Mouse (Mus musculus): ENCODE data around the gene Gm40193. TPM values are rescaled to one million over a fixed set of nuclear protein-coding genes. Genes with fewer than 3 reads are reported as not detected.

Gm40193 gene
- polyA plus RNA-seq, 1 experiment from 2014 or later = not detected

- Histone ChIP-seq H3K4me3 (no peak overlapping the region), H3K4me1 (no peaks in the 10 kb centered on the region), H3K9me3 (no peaks in the 10 kb centered on the region), H3K27me3 (replicated peaks; ENCODE audit: low read depth, poor library complexity, severe bottlenecking) (no peaks in the 10 kb centered on the region), H3K36me3 (replicated peaks) (no peaks in the 10 kb centered on the region), H3K27ac (replicated peaks) (no peak overlapping the region)
- 85% methylated on average over 6 of the region's 6 CpGs for WGBS
- DNase-seq (ENCODE audit: low spot score) = no peak
Observed at GRCm38 (mm10) chr11:70489684-70490083, 43.1 kb downstream of the Gm40193 start.

GRCm38 (mm10) chr11:70489138-70489537 lies 43.6 kb downstream of the Gm40193 start:
- whole genome bisulfite sequencing = 88% methylated on average over 3 of the region's 3 CpGs
- no peaks in the 10 kb centered on the region for H3K27me3 ChIP-seq (replicated peaks; ENCODE audit: low read depth, poor library complexity, severe bottlenecking)
- no peaks in the 10 kb centered on the region for H3K4me1 ChIP-seq
- H3K9me3 ChIP-seq = no peaks in the 10 kb centered on the region
- no peak for DNase-seq (ENCODE audit: low spot score)
- H3K27ac ChIP-seq (replicated peaks) = no peak overlapping the region
- no peak overlapping the region for H3K4me3 ChIP-seq
- H3K36me3 ChIP-seq (replicated peaks) = no peaks in the 10 kb centered on the region

GRCm38 (mm10) chr11:70487816-70488215 lies 44.9 kb downstream of the Gm40193 start:
- H3K36me3 ChIP-seq (replicated peaks) = no peaks in the 10 kb centered on the region
- 56% methylated on average over 4 of the region's 4 CpGs for WGBS

GRCm38 (mm10) chr11:70485498-70485897 lies 47.2 kb downstream of the Gm40193 start:
- H3K9me3 ChIP-seq = no peaks in the 10 kb centered on the region

More at GRCm38 (mm10) chr11:70487816-70488215, 44.9 kb downstream of the Gm40193 start:
- no peak for DNase-seq (ENCODE audit: low spot score)
- Histone ChIP-seq H3K4me3 (no peak overlapping the region), H3K27ac (replicated peaks) (no peak overlapping the region), H3K9me3 (no peaks in the 10 kb centered on the region), H3K4me1 (no peaks in the 10 kb centered on the region), H3K27me3 (replicated peaks; ENCODE audit: low read depth, poor library complexity, severe bottlenecking) (no peaks in the 10 kb centered on the region)

More at GRCm38 (mm10) chr11:70485498-70485897, 47.2 kb downstream of the Gm40193 start:
- no peaks in the 10 kb centered on the region for H3K36me3 ChIP-seq (replicated peaks)
- H3K27ac ChIP-seq (replicated peaks) = no peak overlapping the region
- H3K4me1 ChIP-seq = no peaks in the 10 kb centered on the region
- H3K27me3 ChIP-seq (replicated peaks; ENCODE audit: low read depth, poor library complexity, severe bottlenecking) = no peaks in the 10 kb centered on the region
- no peak overlapping the region for H3K4me3 ChIP-seq
- no peak for DNase-seq (ENCODE audit: low spot score)
- WGBS = 65% methylated on average over 2 of the region's 2 CpGs

Other genes starting within 250 kb of the Gm40193 start
- gene Alox12e, start 210.3 kb downstream of the Gm40193 start, polyA plus RNA-seq (2016; fragmentation: Nextera tagmentation; extraction: Ambion mirVana) = not detected in 2 replicates
- 0.11 and 0.29 TPM in 2 replicates for gene Alox15, start 180.9 kb downstream of the Gm40193 start, polyA plus RNA-seq (2016; fragmentation: Nextera tagmentation; extraction: Ambion mirVana)
- 60.7 and 62.0 TPM in 2 replicates for gene Pelp1, start 122.9 kb downstream of the Gm40193 start, polyA plus RNA-seq (2016; fragmentation: Nextera tagmentation; extraction: Ambion mirVana)
- 28.4 and 29.4 TPM in 2 replicates for gene Arrb2, start 100.3 kb downstream of the Gm40193 start, polyA plus RNA-seq (2016; fragmentation: Nextera tagmentation; extraction: Ambion mirVana)
- 44.1 TPM in 2 replicates for gene Med11, start 81.0 kb downstream of the Gm40193 start, polyA plus RNA-seq (2016; fragmentation: Nextera tagmentation; extraction: Ambion mirVana)
- gene Zmynd15, start 73.5 kb downstream of the Gm40193 start, polyA plus RNA-seq (2016; fragmentation: Nextera tagmentation; extraction: Ambion mirVana) = 0.16 and 0.45 TPM in 2 replicates
- 0.39 and 0.65 TPM in 2 replicates for gene Cxcl16, start 73.0 kb downstream of the Gm40193 start, polyA plus RNA-seq (2016; fragmentation: Nextera tagmentation; extraction: Ambion mirVana)
- gene Tm4sf5, start 27.7 kb downstream of the Gm40193 start, polyA plus RNA-seq (2016; fragmentation: Nextera tagmentation; extraction: Ambion mirVana) = 0.35 and 0.77 TPM in 2 replicates
- not detected in 2 replicates for gene Vmo1, start 18.3 kb downstream of the Gm40193 start, polyA plus RNA-seq (2016; fragmentation: Nextera tagmentation; extraction: Ambion mirVana)
- gene Gltpd2, start 13.7 kb downstream of the Gm40193 start, polyA plus RNA-seq (2016; fragmentation: Nextera tagmentation; extraction: Ambion mirVana) = 0.43 and 0.44 TPM in 2 replicates
- gene Psmb6, start 7.6 kb downstream of the Gm40193 start, polyA plus RNA-seq (2016; fragmentation: Nextera tagmentation; extraction: Ambion mirVana) = 1,123 and 1,132 TPM in 2 replicates
- gene Pld2, start 7.1 kb upstream of the Gm40193 start, polyA plus RNA-seq (2016; fragmentation: Nextera tagmentation; extraction: Ambion mirVana) = 3.2 and 3.7 TPM in 2 replicates
- gene Mink1, start 29.9 kb upstream of the Gm40193 start, polyA plus RNA-seq (2016; fragmentation: Nextera tagmentation; extraction: Ambion mirVana) = 14.6 and 15.2 TPM in 2 replicates
- not detected in 2 replicates for gene 4930544D05Rik, start 82.9 kb upstream of the Gm40193 start, polyA plus RNA-seq (2016; fragmentation: Nextera tagmentation; extraction: Ambion mirVana)
- gene Chrne, start 86.3 kb upstream of the Gm40193 start, polyA plus RNA-seq (2016; fragmentation: Nextera tagmentation; extraction: Ambion mirVana) = not detected in 2 replicates
- 0.26 and 0.76 TPM in 2 replicates for gene Gp1ba, start 106.2 kb upstream of the Gm40193 start, polyA plus RNA-seq (2016; fragmentation: Nextera tagmentation; extraction: Ambion mirVana)
- gene Rnf167, start 114.3 kb upstream of the Gm40193 start, polyA plus RNA-seq (2016; fragmentation: Nextera tagmentation; extraction: Ambion mirVana) = 89.7 and 91.9 TPM in 2 replicates
- 135 and 137 TPM in 2 replicates for gene Slc25a11, start 114.5 kb upstream of the Gm40193 start, polyA plus RNA-seq (2016; fragmentation: Nextera tagmentation; extraction: Ambion mirVana)
- gene Pfn1, start 121.7 kb upstream of the Gm40193 start, polyA plus RNA-seq (2016; fragmentation: Nextera tagmentation; extraction: Ambion mirVana) = 2,153 and 2,165 TPM in 2 replicates
- 72.9 and 88.4 TPM in 2 replicates for gene Eno3, start 124.3 kb upstream of the Gm40193 start, polyA plus RNA-seq (2016; fragmentation: Nextera tagmentation; extraction: Ambion mirVana)
- gene Spag7, start 136.5 kb upstream of the Gm40193 start, polyA plus RNA-seq (2016; fragmentation: Nextera tagmentation; extraction: Ambion mirVana) = 181 and 185 TPM in 2 replicates
- gene Camta2, start 155.2 kb upstream of the Gm40193 start, polyA plus RNA-seq (2016; fragmentation: Nextera tagmentation; extraction: Ambion mirVana) = 10.5 and 10.9 TPM in 2 replicates
- gene Inca1, start 167.2 kb upstream of the Gm40193 start, polyA plus RNA-seq (2016; fragmentation: Nextera tagmentation; extraction: Ambion mirVana) = 0.69 and 0.99 TPM in 2 replicates
- 1.6 and 2.0 TPM in 2 replicates for gene Kif1c, start 167.6 kb upstream of the Gm40193 start, polyA plus RNA-seq (2016; fragmentation: Nextera tagmentation; extraction: Ambion mirVana)
- 4.7 and 5.7 TPM in 2 replicates for gene Zfp3, start 231.3 kb upstream of the Gm40193 start, polyA plus RNA-seq (2016; fragmentation: Nextera tagmentation; extraction: Ambion mirVana)

Measured in embryonic facial prominence, embryonic 10.5 days (tissue).